8 mouse cellular contexts compared by ENCODE assay signal in genomic region chr2:23068894-23069744, GRCm38 (mm10). TPM values are rescaled to one million over a fixed set of nuclear protein-coding genes. Genes with fewer than 3 reads are reported as not detected.
DNase-seq lines count a peak whose midpoint lies in the region; ATAC-seq and TF ChIP-seq lines count a peak whose summit lies in the region.

No protein-coding gene starts in this region.

- H3K4me1 ChIP-seq in cortical plate, adult 2 months (ENCODE audit: control insufficient read depth, insufficient read depth, low read length) = peaks cover 4% of the 10 kb centered on the region

- peak; percentile 76 for ATAC-seq in activated CD4-positive, CD25-positive, alpha-beta regulatory T cell, adult 4 months
- ATAC-seq in megakaryocyte progenitor cell, adult 5-6 weeks (replicated peaks; ENCODE audit: poor library complexity) = peak; percentile 75

- DNase-seq in gastrocnemius, postnatal 10 days = peak; percentile 92
- peak; percentile 96 for DNase-seq in induced T-regulatory cell, adult 2 months (ENCODE audit: low read depth)
- DNase-seq in left cerebral cortex, adult 9 months (ENCODE audit: low spot score in 2 of 2) = peak; percentile 85 to 95
- DNase-seq in right cerebral cortex, postnatal 14 days = peak; percentile 95
- peak; percentile 94 to 95 for DNase-seq in urinary bladder, postnatal 36 days (ENCODE audit: low spot score in 2 of 2)

- peak overlapping the region; percentile 89 for H3K4me3 ChIP-seq in cortical plate, adult 2 months (ENCODE audit: insufficient read depth, low read length)

- peak; percentile 97 for TF ChIP-seq POLR2A in cortical plate, adult 2 months (IDR thresholded peaks at IDR 0.05; ENCODE audit: extremely low read depth, insufficient read depth, low read length)

- TF ChIP-seq CTCF in cortical plate, adult 2 months (IDR thresholded peaks at IDR 0.05; ENCODE audit: extremely low read depth, insufficient read depth, low read length) = no peak

- H3K27ac ChIP-seq in cortical plate, adult 2 months (ENCODE audit: insufficient read depth, low read length) = peak overlapping the region; percentile 96

RNA-seq across cellular contexts. Expression of gene Acbd5, which starts 1.2 kb away (rescaled TPM):
- polyA plus RNA-seq in activated CD4-positive, CD25-positive, alpha-beta regulatory T cell, adult 4 months (2017; shearing (Covaris generic)) = 10 to 100 TPM; 49.5 to 62.5 TPM
- polyA plus RNA-seq in cortical plate, adult 2 months (2012; rRNA removed) = 44.0 and 46.4 TPM in 2 replicates
- 10 to 100 TPM; 34.7 to 36.4 TPM for total RNA-seq in gastrocnemius, postnatal 10 days (2021)
- 18.2 and 18.5 TPM in 2 replicates for total RNA-seq in megakaryocyte progenitor cell, adult 5-6 weeks (2015)
- total RNA-seq in megakaryocyte progenitor cell, adult 5-6 weeks (2017) = 21.1 and 32.2 TPM in 2 replicates

RNA-seq across cellular contexts. Expression of gene Abi1, which starts 29.1 kb away (rescaled TPM):
- polyA plus RNA-seq in activated CD4-positive, CD25-positive, alpha-beta regulatory T cell, adult 4 months (2017; shearing (Covaris generic)) = 100 to 1,000 TPM; 222 to 231 TPM
- polyA plus RNA-seq in cortical plate, adult 2 months (2012; rRNA removed) = 130 and 136 TPM in 2 replicates
- 10 to 100 TPM; 28.6 to 34.7 TPM for total RNA-seq in gastrocnemius, postnatal 10 days (2021)
- 82.2 and 84.2 TPM in 2 replicates for total RNA-seq in megakaryocyte progenitor cell, adult 5-6 weeks (2015)
- 90.0 and 111 TPM in 2 replicates for total RNA-seq in megakaryocyte progenitor cell, adult 5-6 weeks (2017)

Comparison
In these comparisons a context has a peak if more than half of its experiments do, and no peak if none do; other contexts are left out.
1. Peak in every context shown above with its lines: DNase-seq, ATAC-seq, H3K4me3 ChIP-seq and H3K27ac ChIP-seq.